Mouse (Mus musculus): ENCODE measurements around the gene Map3k13. TPM values are rescaled to one million over a fixed set of nuclear protein-coding genes. Genes with fewer than 3 reads are reported as not detected.

Gene Map3k13
- polyA plus RNA-seq, 1 experiment from 2014 or later, result 2.2 TPM

- 45% methylated on average over 6 of the region's 6 CpGs for WGBS
- Histone ChIP-seq H3K36me3 (ENCODE audit: control insufficient read depth, insufficient read depth, low read length) (no peaks in the 10 kb centered on the region), H3K4me1 (ENCODE audit: control insufficient read depth, insufficient read depth, low read length) (peaks cover 8% of the 10 kb centered on the region), H3K27ac (ENCODE audit: low read length) (no peak overlapping the region), H3K9me3 (ENCODE audit: control insufficient read depth, low read length) (no peaks in the 10 kb centered on the region), H3K27me3 (replicated peaks; ENCODE audit: control insufficient read depth, insufficient read depth, low read length) (no peaks in the 10 kb centered on the region), H3K4me3 (ENCODE audit: low read length) (no peak overlapping the region), H3K4me2 (ENCODE audit: low read depth, low read length) (no peak overlapping the region), H3K9ac (ENCODE audit: low read depth, low read length) (no peak overlapping the region)
- ATAC-seq, result no peak
These were observed 74.5 kb downstream of the Map3k13 start for GRCm38 (mm10) chr16:21868651-21869050.

- no peaks in the 10 kb centered on the region for H3K9me3 ChIP-seq (ENCODE audit: control insufficient read depth, low read length)
- peaks cover 8% of the 10 kb centered on the region for H3K4me1 ChIP-seq (ENCODE audit: control insufficient read depth, insufficient read depth, low read length)
- H3K27me3 ChIP-seq (replicated peaks; ENCODE audit: control insufficient read depth, insufficient read depth, low read length), result no peaks in the 10 kb centered on the region
- no peak overlapping the region for H3K4me3 ChIP-seq (ENCODE audit: low read length)
- no peak overlapping the region for H3K9ac ChIP-seq (ENCODE audit: low read depth, low read length)
- H3K27ac ChIP-seq (ENCODE audit: low read length), result no peak overlapping the region
- 36% methylated on average over 4 of the region's 4 CpGs for WGBS
- H3K4me2 ChIP-seq (ENCODE audit: low read depth, low read length), result no peak overlapping the region
- no peak for ATAC-seq
- H3K36me3 ChIP-seq (ENCODE audit: control insufficient read depth, insufficient read depth, low read length), result no peaks in the 10 kb centered on the region
These were observed 75.7 kb downstream of the Map3k13 start for GRCm38 (mm10) chr16:21869879-21870278.

GRCm38 (mm10) chr16:21877735-21878134 is 83.6 kb downstream of the Map3k13 start:
- H3K36me3 ChIP-seq (ENCODE audit: control insufficient read depth, insufficient read depth, low read length), result no peaks in the 10 kb centered on the region
- H3K4me2 ChIP-seq (ENCODE audit: low read depth, low read length), result no peak overlapping the region
- H3K4me1 ChIP-seq (ENCODE audit: control insufficient read depth, insufficient read depth, low read length), result no peaks in the 10 kb centered on the region
- H3K4me3 ChIP-seq (ENCODE audit: low read length), result no peak overlapping the region
- no peaks in the 10 kb centered on the region for H3K27me3 ChIP-seq (replicated peaks; ENCODE audit: control insufficient read depth, insufficient read depth, low read length)
- WGBS, result 85% methylated on average over 3 of the region's 3 CpGs
- no peak for ATAC-seq
- H3K9ac ChIP-seq (ENCODE audit: low read depth, low read length), result no peak overlapping the region
- no peak overlapping the region for H3K27ac ChIP-seq (ENCODE audit: low read length)
- no peaks in the 10 kb centered on the region for H3K9me3 ChIP-seq (ENCODE audit: control insufficient read depth, low read length)

- Histone ChIP-seq H3K27ac (ENCODE audit: low read length) (no peak overlapping the region), H3K4me3 (ENCODE audit: low read length) (no peak overlapping the region), H3K27me3 (replicated peaks; ENCODE audit: control insufficient read depth, insufficient read depth, low read length) (no peaks in the 10 kb centered on the region), H3K36me3 (ENCODE audit: control insufficient read depth, insufficient read depth, low read length) (no peaks in the 10 kb centered on the region), H3K4me1 (ENCODE audit: control insufficient read depth, insufficient read depth, low read length) (no peaks in the 10 kb centered on the region), H3K9ac (ENCODE audit: low read depth, low read length) (no peak overlapping the region), H3K9me3 (ENCODE audit: control insufficient read depth, low read length) (no peaks in the 10 kb centered on the region), H3K4me2 (ENCODE audit: low read depth, low read length) (no peak overlapping the region)
- WGBS, result 69% methylated on average over 3 of the region's 3 CpGs
- no peak for ATAC-seq
These were observed 84.7 kb downstream of the Map3k13 start for GRCm38 (mm10) chr16:21878834-21879233.

GRCm38 (mm10) chr16:21881181-21881580 is 87.0 kb downstream of the Map3k13 start:
- Histone ChIP-seq H3K36me3 (ENCODE audit: control insufficient read depth, insufficient read depth, low read length) (no peaks in the 10 kb centered on the region), H3K27me3 (replicated peaks; ENCODE audit: control insufficient read depth, insufficient read depth, low read length) (no peaks in the 10 kb centered on the region), H3K4me2 (ENCODE audit: low read depth, low read length) (no peak overlapping the region), H3K27ac (ENCODE audit: low read length) (no peak overlapping the region), H3K4me1 (ENCODE audit: control insufficient read depth, insufficient read depth, low read length) (no peaks in the 10 kb centered on the region), H3K9ac (ENCODE audit: low read depth, low read length) (no peak overlapping the region), H3K4me3 (ENCODE audit: low read length) (no peak overlapping the region), H3K9me3 (ENCODE audit: control insufficient read depth, low read length) (no peaks in the 10 kb centered on the region)
- WGBS, result 48% methylated on average over 6 of the region's 6 CpGs
- no peak for ATAC-seq

- ATAC-seq, result no peak
- Histone ChIP-seq H3K4me3 (ENCODE audit: low read length) (no peak overlapping the region), H3K36me3 (ENCODE audit: control insufficient read depth, insufficient read depth, low read length) (no peaks in the 10 kb centered on the region), H3K27ac (ENCODE audit: low read length) (no peak overlapping the region), H3K9me3 (ENCODE audit: control insufficient read depth, low read length) (no peaks in the 10 kb centered on the region), H3K27me3 (replicated peaks; ENCODE audit: control insufficient read depth, insufficient read depth, low read length) (no peaks in the 10 kb centered on the region), H3K4me1 (ENCODE audit: control insufficient read depth, insufficient read depth, low read length) (no peaks in the 10 kb centered on the region), H3K9ac (ENCODE audit: low read depth, low read length) (no peak overlapping the region), H3K4me2 (ENCODE audit: low read depth, low read length) (no peak overlapping the region)
- WGBS, result 64% methylated on average over 7 of the region's 7 CpGs
These were observed 87.6 kb downstream of the Map3k13 start for GRCm38 (mm10) chr16:21881582-21882259.

- Histone ChIP-seq H3K27me3 (replicated peaks; ENCODE audit: control insufficient read depth, insufficient read depth, low read length) (no peaks in the 10 kb centered on the region), H3K36me3 (ENCODE audit: control insufficient read depth, insufficient read depth, low read length) (no peaks in the 10 kb centered on the region), H3K9ac (ENCODE audit: low read depth, low read length) (no peak overlapping the region), H3K9me3 (ENCODE audit: control insufficient read depth, low read length) (no peaks in the 10 kb centered on the region), H3K4me1 (ENCODE audit: control insufficient read depth, insufficient read depth, low read length) (no peaks in the 10 kb centered on the region), H3K27ac (ENCODE audit: low read length) (no peak overlapping the region), H3K4me3 (ENCODE audit: low read length) (no peak overlapping the region), H3K4me2 (ENCODE audit: low read depth, low read length) (no peak overlapping the region)
- no peak for ATAC-seq
- 82% methylated on average over 2 of the region's 2 CpGs for WGBS
These were observed 93.5 kb downstream of the Map3k13 start for GRCm38 (mm10) chr16:21887601-21888000.

GRCm38 (mm10) chr16:21893890-21894289 is 99.7 kb downstream of the Map3k13 start:
- no peak for ATAC-seq
- WGBS, result 88% methylated on average over 6 of the region's 6 CpGs
- Histone ChIP-seq H3K9ac (ENCODE audit: low read depth, low read length) (no peak overlapping the region), H3K27ac (ENCODE audit: low read length) (no peak overlapping the region), H3K27me3 (replicated peaks; ENCODE audit: control insufficient read depth, insufficient read depth, low read length) (no peaks in the 10 kb centered on the region), H3K4me3 (ENCODE audit: low read length) (no peak overlapping the region), H3K4me2 (ENCODE audit: low read depth, low read length) (no peak overlapping the region), H3K4me1 (ENCODE audit: control insufficient read depth, insufficient read depth, low read length) (no peaks in the 10 kb centered on the region), H3K36me3 (ENCODE audit: control insufficient read depth, insufficient read depth, low read length) (no peaks in the 10 kb centered on the region), H3K9me3 (ENCODE audit: control insufficient read depth, low read length) (no peaks in the 10 kb centered on the region)

GRCm38 (mm10) chr16:21901286-21901685 is 107.1 kb downstream of the Map3k13 start:
- Histone ChIP-seq H3K27ac (ENCODE audit: low read length) (no peak overlapping the region), H3K4me2 (ENCODE audit: low read depth, low read length) (no peak overlapping the region), H3K9me3 (ENCODE audit: control insufficient read depth, low read length) (no peaks in the 10 kb centered on the region), H3K36me3 (ENCODE audit: control insufficient read depth, insufficient read depth, low read length) (peaks cover 8% of the 10 kb centered on the region), H3K27me3 (replicated peaks; ENCODE audit: control insufficient read depth, insufficient read depth, low read length) (no peaks in the 10 kb centered on the region), H3K4me3 (ENCODE audit: low read length) (no peak overlapping the region), H3K9ac (ENCODE audit: low read depth, low read length) (no peak overlapping the region), H3K4me1 (ENCODE audit: control insufficient read depth, insufficient read depth, low read length) (no peaks in the 10 kb centered on the region)
- ATAC-seq, result no peak
- WGBS, result 75% methylated on average over 5 of the region's 5 CpGs

GRCm38 (mm10) chr16:21904636-21905035 is 110.5 kb downstream of the Map3k13 start:
- Histone ChIP-seq H3K27ac (ENCODE audit: low read length) (no peak overlapping the region), H3K4me3 (ENCODE audit: low read length) (no peak overlapping the region), H3K27me3 (replicated peaks; ENCODE audit: control insufficient read depth, insufficient read depth, low read length) (no peaks in the 10 kb centered on the region), H3K4me2 (ENCODE audit: low read depth, low read length) (no peak overlapping the region), H3K36me3 (ENCODE audit: control insufficient read depth, insufficient read depth, low read length) (peaks cover 8% of the 10 kb centered on the region), H3K9ac (ENCODE audit: low read depth, low read length) (no peak overlapping the region), H3K4me1 (ENCODE audit: control insufficient read depth, insufficient read depth, low read length) (no peaks in the 10 kb centered on the region), H3K9me3 (ENCODE audit: control insufficient read depth, low read length) (no peaks in the 10 kb centered on the region)
- ATAC-seq, result no peak
- 83% methylated on average over 10 of the region's 10 CpGs for WGBS

Data from intestine, embryonic 16.5 days (tissue).